Mouse (Mus musculus) left cerebral cortex, adult 18-20 months (tissue): Measurements from ENCODE around the gene 4430402I18Rik. TPM values are rescaled to one million over a fixed set of nuclear protein-coding genes. Genes with fewer than 3 reads are reported as not detected.

ENCODE experiments used
- DNase-seq, 2 experiments: peaks; one replicate each; pipeline ENCODE4 v3.0.0; 2021 to 2022; ENCODE audit warnings: low spot score in 2 of 2, mixed read lengths in 1 of 2
- total RNA-seq, 2 experiments: library from RNA; stranded (reverse); gene quantifications; 2 replicates each; pipeline ENCODE4 v1.2.3; 2021

4430402I18Rik gene
- total RNA-seq, 2 experiments from 2014 or later: 6.8 to 7.5 TPM

- DNase-seq: peak; percentile 65 to 80
Observed at GRCm38 (mm10) chr19:28902806-28903205, 64.8 kb downstream of the 4430402I18Rik start.

- no peak for DNase-seq
Observed at GRCm38 (mm10) chr19:28902111-28902510, 65.5 kb downstream of the 4430402I18Rik start.

- no peak for DNase-seq
Observed at GRCm38 (mm10) chr19:28900771-28901170, 66.8 kb downstream of the 4430402I18Rik start.

DNA sequence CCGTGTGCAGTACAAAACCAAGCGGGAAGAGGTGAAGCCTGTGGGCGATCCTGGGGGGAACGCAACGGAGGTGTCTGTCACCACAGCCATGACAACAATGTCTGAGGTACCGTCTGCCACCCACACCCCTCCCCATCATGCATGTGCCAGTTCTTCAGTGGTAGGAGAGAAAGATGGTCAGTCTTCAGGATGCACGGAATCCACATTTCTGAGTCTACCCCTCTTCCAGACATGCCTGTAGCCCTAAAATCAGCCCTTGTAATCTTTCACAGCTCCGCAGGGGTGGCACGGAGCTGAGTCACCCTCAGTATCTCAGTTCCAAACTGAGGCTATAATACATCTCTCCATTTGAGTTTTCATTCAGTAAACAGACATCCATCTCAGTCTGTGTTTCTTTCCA, 70.1 kb downstream of the 4430402I18Rik start:
- peak in 1 of 2 experiments; percentile 39 for DNase-seq

DNA sequence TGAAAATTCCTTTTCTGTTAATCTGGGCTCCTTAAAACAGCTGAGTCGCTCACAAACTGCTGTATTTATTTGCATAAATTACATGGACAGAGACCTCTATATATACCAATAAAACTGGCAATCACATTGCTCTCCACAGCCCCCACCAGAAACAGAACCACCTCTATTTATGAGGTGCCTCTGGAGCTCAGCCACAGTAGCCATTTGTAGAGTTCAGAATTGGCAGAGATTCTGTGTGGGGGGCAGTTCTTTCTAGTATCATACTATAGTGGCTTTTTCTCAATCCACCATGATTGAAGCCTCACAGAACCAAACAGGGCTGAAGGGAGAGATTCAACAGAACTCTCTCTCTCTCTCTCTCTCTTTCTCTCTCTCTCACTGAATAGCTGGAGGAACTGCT, 71.0 kb downstream of the 4430402I18Rik start:
- peak in 1 of 2 experiments; percentile 40 for DNase-seq

- DNase-seq: no peak
Observed at GRCm38 (mm10) chr19:28891864-28892263, 75.7 kb downstream of the 4430402I18Rik start.

DNA sequence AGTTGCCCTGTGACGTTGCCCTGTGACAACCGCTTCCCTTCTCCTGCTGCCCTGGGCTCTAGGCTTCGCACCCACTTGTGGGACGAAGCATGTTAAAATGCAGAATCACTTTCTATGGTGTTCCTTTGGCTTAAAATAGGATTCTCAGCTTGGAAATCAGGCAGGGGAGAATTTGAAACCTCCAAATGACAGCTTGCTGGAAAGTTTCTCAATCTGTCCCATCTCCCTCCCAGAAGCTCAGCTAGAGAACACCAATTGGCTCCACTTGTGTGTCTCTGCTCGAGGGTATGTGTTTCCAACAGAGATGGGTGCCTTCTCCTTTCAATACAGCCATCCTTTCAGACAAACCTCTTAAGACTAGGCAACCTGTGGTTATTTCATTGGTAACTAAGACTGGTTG, 76.4 kb downstream of the 4430402I18Rik start:
- no peak for DNase-seq

- no peak for DNase-seq
Observed at GRCm38 (mm10) chr19:28889251-28889650, 78.3 kb downstream of the 4430402I18Rik start.

DNA sequence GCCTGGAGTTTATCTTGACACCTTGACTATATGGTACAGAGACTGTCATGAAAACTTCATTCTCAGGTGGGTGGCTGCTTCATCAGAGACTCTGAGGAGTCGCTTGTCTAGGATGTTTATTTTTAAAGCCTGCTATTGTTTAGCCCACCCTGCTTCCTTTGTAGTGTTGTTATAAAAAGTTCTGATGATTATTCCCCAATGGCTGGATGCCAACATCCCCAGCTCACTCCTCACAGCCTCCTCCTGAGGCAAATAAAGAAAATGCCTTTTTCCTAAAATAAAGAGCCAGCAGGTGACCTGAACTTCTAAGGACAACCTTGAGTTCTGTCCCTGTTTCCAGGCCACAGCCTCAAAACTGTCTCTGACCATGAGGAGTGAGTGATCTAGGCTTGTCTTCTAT, 79.1 kb downstream of the 4430402I18Rik start:
- no peak for DNase-seq

DNA sequence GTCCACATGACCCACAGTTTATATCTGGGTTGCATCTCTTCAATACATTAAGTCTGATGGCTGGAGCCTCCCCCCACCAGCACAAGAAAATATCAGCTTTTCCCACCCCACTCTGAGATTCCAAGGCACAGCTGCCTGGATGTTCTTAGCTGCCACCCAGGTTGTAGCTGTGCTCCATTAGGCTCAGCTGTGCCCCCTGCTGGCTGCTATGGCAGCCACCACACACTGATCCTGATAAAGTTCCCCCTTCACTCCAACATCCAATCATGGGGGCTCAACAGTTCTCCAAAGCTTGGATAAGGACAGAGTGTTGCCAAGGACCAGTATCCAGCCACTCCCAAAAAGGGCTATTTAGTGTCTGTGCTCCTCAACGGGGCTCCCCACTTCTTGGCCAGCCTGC, 84.5 kb downstream of the 4430402I18Rik start:
- DNase-seq: peak in 1 of 2 experiments; percentile 42

DNA sequence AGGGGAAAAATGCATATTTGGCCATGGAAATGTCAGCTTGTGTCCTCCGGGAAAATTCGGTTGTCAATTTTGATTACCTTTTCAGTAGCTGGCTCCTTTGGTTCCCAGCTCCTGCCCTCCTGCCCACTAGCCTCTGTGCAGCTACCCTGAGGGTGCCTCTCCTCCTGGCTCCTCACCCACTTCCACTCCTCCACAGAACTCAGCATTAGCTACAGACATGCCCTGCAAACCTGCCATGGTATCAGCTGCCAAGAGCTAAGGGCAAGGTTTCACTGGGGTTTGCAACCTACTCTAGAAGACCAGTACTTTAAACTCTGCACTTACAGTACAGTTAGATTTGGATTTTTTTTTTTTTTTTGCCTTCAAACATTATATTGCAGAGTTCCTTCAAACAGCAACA, 88.1 kb downstream of the 4430402I18Rik start:
- DNase-seq: no peak

GRCm38 (mm10) chr19:28870351-28870750, 97.2 kb downstream of the 4430402I18Rik start:
- DNase-seq: no peak

- DNase-seq: no peak
Observed at GRCm38 (mm10) chr19:28869251-28869855, 98.2 kb downstream of the 4430402I18Rik start.

- no peak for DNase-seq
Observed at GRCm38 (mm10) chr19:28865501-28865900, 102.1 kb downstream of the 4430402I18Rik start.

- DNase-seq: no peak
Observed at GRCm38 (mm10) chr19:28864981-28865380, 102.6 kb downstream of the 4430402I18Rik start.

- DNase-seq: no peak
Observed at GRCm38 (mm10) chr19:28863626-28864025, 104.0 kb downstream of the 4430402I18Rik start.

DNA sequence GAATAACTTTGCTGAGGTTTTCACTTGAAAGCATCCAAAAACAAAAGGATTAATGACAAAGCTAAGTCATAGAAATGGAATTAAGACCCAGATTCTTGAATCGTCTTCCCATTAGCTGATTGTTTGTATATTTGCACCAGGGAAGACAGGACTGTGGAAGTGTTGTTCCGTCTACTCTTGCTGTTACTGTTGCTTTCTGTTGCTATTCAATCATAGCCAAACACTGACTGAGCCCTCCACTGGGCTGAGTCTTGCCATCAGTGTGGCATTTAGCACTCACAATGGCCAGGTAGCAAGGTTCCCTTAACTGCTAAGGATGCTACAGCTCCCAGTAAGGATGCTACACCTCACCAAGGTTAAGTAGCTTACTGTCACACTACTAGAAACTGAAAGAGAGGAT, 107.4 kb downstream of the 4430402I18Rik start:
- no peak for DNase-seq

- no peak for DNase-seq
Observed at GRCm38 (mm10) chr19:28854831-28855230, 112.8 kb downstream of the 4430402I18Rik start.

DNA sequence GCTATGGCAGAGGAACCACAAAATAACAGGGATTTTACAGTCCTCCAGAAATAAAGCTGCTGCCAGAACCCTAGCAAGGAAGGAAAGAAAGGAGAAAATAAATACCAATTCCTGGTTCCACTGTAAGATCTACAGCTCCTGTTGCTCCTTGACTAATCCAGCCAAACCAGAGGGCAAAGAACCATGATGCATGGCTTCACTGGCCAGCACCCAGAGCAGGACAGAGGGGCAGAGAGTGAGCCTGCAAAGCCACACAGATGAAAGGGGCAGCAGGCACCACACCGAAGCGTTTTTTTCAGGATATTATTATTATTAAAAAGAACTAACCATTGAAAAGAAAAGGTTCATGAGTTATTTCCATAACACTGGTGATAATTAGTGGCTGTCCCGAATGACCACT, 115.6 kb downstream of the 4430402I18Rik start:
- DNase-seq: no peak

- DNase-seq: no peak
Observed at GRCm38 (mm10) chr19:28850510-28850909, 117.1 kb downstream of the 4430402I18Rik start.

- peak; percentile 30 to 37 for DNase-seq
Observed at GRCm38 (mm10) chr19:28844946-28845710, 122.5 kb downstream of the 4430402I18Rik start.
